Mouse (Mus musculus) E14TG2a.4 (cell line): ENCODE data around the gene Far1.

Experiments
- CTCF ChIP-seq: conservative IDR thresholded peaks from 2 replicates; pipeline ENCODE4 v1.5.1; 2014; ENCODE audit warnings: low read length
- POU5F1 ChIP-seq: IDR thresholded peaks from 2 replicates; pipeline ENCODE4 v1.6.1; 2014; ENCODE audit warnings: low read length, borderline replicate concordance

DNA sequence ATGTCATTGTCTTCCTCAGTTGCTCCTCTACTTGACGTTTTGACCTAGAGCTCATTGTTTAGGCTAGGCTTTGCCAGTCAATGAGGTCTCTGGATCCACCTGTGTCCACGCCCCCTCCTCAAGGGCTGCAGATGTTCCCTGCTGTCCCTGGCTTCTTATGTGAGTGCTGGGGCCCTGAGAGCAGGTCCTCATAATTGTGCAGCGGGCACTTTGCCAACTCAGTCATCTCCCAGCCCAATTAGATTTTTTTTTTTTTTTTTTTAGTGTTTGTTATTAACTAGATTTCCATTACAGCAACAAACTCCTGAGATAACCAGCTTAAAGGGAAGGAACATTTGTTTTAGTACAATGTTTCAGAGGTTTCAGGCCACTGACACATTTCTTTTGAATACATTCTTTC lies 5.8 kb upstream of the Far1 start:
- TF ChIP-seq CTCF, result no peak
- TF ChIP-seq POU5F1, result no peak
